Mouse (Mus musculus): Measurements from ENCODE around the gene Adh4. TPM values are rescaled to one million over a fixed set of nuclear protein-coding genes. Genes with fewer than 3 reads are reported as not detected.
"Not testable (repeated sequence)": the region's sequence is repeated elsewhere in the genome, so short reads cannot be mapped to it uniquely, and the experiment has no call there.

Adh4 gene
- polyA plus RNA-seq (2015; fragmentation: Nextera tagmentation; extraction: Ambion mirVana): 0.06 and 0.09 TPM in 2 replicates

GRCm38 (mm10) chr3:138415121-138415690 lies at the start of gene Adh4:
Gene Adh4, plus strand, starts transcription at chr3:138415466.
- no peak within 1 kb of the TSS for H3K9ac ChIP-seq (ENCODE audit: low read depth, low read length)
- no peak for ATAC-seq (ENCODE audit: low read depth)

DNA sequence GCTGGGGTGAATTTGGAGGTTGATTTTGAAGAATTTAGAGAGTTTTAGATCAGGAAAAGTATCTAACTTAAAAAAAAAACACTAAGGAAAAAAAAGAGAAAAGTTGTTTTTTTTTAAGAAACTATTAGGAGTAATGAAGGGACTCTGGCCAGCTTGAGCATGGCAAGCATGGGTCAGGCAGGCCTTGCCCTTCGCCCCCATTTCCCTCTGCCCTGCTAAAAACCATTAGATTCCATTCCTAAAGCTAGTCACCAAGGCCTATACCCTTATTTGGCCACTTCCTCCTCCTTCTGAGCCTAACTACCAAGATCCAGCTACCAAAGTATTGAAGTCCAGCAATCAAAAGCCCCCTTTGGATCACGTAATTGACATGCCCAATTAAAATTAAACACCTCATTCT lies 49.1 kb upstream of the Adh4 start:
- no peak overlapping the region for H3K9ac ChIP-seq (ENCODE audit: low read depth, low read length)
- H3K4me1 ChIP-seq (ENCODE audit: control insufficient read depth, low read depth, low read length): no peaks in the 10 kb centered on the region
- H3K27me3 ChIP-seq (ENCODE audit: control insufficient read depth, insufficient read depth, low read depth, low read length): no peaks in the 10 kb centered on the region
- 54% methylated on average over 2 of the region's 2 CpGs for WGBS (ENCODE audit: insufficient replicate concordance)
- H3K27ac ChIP-seq (ENCODE audit: low read length): no peak overlapping the region
- no peaks in the 10 kb centered on the region for H3K36me3 ChIP-seq (ENCODE audit: control insufficient read depth, insufficient read depth)
- no peaks in the 10 kb centered on the region for H3K9me3 ChIP-seq (replicated peaks; ENCODE audit: control insufficient read depth, low read length)
- H3K4me2 ChIP-seq (ENCODE audit: low read depth, low read length): no peak overlapping the region
- no peak overlapping the region for H3K4me3 ChIP-seq (ENCODE audit: low read depth, low read length)
- ATAC-seq (ENCODE audit: low read depth): no peak

More at GRCm38 (mm10) chr3:138415121-138415690, at the start of gene Adh4:
- no peaks in the 10 kb centered on the region for H3K27me3 ChIP-seq (ENCODE audit: control insufficient read depth, insufficient read depth, low read depth, low read length)
- H3K9me3 ChIP-seq (replicated peaks; ENCODE audit: control insufficient read depth, low read length): no peaks in the 10 kb centered on the region
- no peak within 1 kb of the TSS for H3K4me3 ChIP-seq (ENCODE audit: low read depth, low read length)
- H3K4me1 ChIP-seq (ENCODE audit: control insufficient read depth, low read depth, low read length): no peaks in the 10 kb centered on the region
- no peak within 1 kb of the TSS for H3K27ac ChIP-seq (ENCODE audit: low read length)
- no peaks in the 10 kb centered on the region for H3K36me3 ChIP-seq (ENCODE audit: control insufficient read depth, insufficient read depth)
- H3K4me2 ChIP-seq (ENCODE audit: low read depth, low read length): no peak within 1 kb of the TSS
- WGBS (ENCODE audit: insufficient replicate concordance): 60% methylated on average over 6 of the region's 6 CpGs

DNA sequence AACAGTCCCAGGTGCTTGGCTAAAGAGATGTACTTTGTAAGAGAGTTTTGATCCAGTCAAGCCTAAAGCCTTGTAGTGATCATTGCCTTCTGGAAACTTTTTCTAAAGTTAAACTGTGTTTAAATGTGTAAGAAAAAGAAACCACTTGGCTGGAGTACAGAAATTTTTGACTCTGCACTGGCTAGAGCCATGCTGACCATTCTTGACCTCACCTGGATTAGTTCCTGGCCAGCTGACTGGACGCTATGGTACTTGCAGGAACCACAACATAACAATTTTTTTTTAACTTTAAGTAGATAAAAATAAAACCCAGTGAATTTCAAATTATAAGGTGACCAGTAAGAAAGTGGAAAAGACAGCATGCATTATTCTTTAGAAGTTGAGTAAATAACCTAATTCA lies 45.7 kb upstream of the Adh4 start:
- Histone ChIP-seq H3K27ac (ENCODE audit: low read length) (no peak overlapping the region), H3K27me3 (ENCODE audit: control insufficient read depth, insufficient read depth, low read depth, low read length) (no peaks in the 10 kb centered on the region), H3K9ac (ENCODE audit: low read depth, low read length) (no peak overlapping the region), H3K36me3 (ENCODE audit: control insufficient read depth, insufficient read depth) (no peaks in the 10 kb centered on the region), H3K4me1 (ENCODE audit: control insufficient read depth, low read depth, low read length) (no peaks in the 10 kb centered on the region), H3K4me3 (ENCODE audit: low read depth, low read length) (no peak overlapping the region), H3K4me2 (ENCODE audit: low read depth, low read length) (no peak overlapping the region), H3K9me3 (replicated peaks; ENCODE audit: control insufficient read depth, low read length) (no peaks in the 10 kb centered on the region)
- no peak for ATAC-seq (ENCODE audit: low read depth)
- 57% methylated on average over 1 of the region's 1 CpGs for WGBS (ENCODE audit: insufficient replicate concordance)

- 48% methylated on average over 4 of the region's 4 CpGs for WGBS (ENCODE audit: insufficient replicate concordance)
- not testable (repeated sequence) for ATAC-seq (ENCODE audit: low read depth); H3K9ac ChIP-seq (ENCODE audit: low read depth, low read length); H3K27ac ChIP-seq (ENCODE audit: low read length); H3K9me3 ChIP-seq (replicated peaks; ENCODE audit: control insufficient read depth, low read length); H3K4me3 ChIP-seq (ENCODE audit: low read depth, low read length); H3K4me2 ChIP-seq (ENCODE audit: low read depth, low read length); H3K4me1 ChIP-seq (ENCODE audit: control insufficient read depth, low read depth, low read length); H3K36me3 ChIP-seq (ENCODE audit: control insufficient read depth, insufficient read depth); H3K27me3 ChIP-seq (ENCODE audit: control insufficient read depth, insufficient read depth, low read depth, low read length)
These were observed 45.0 kb upstream of the Adh4 start for GRCm38 (mm10) chr3:138370289-138370688.

DNA sequence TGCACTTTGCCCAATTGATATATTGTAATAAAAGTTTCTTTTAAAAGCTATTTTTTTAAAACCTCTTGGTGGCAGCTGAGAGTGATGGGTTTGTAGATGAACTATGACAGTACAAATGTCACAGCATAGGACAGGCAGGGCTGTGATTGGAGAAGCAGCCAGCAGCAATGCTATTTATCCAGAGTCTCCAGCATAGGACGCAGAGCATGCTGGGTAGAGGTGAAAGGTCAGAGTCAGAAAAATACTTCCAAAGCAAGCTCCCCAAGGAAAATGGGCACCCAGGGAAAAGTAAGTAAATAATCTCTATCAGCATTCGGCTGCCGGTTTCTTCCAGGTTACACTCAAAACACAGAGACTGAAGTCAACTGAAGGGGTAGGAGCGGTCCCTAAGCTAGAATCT lies 41.3 kb upstream of the Adh4 start:
- Histone ChIP-seq H3K4me2 (ENCODE audit: low read depth, low read length) (no peak overlapping the region), H3K27me3 (ENCODE audit: control insufficient read depth, insufficient read depth, low read depth, low read length) (no peaks in the 10 kb centered on the region), H3K9me3 (replicated peaks; ENCODE audit: control insufficient read depth, low read length) (no peaks in the 10 kb centered on the region), H3K27ac (ENCODE audit: low read length) (no peak overlapping the region), H3K4me3 (ENCODE audit: low read depth, low read length) (no peak overlapping the region), H3K9ac (ENCODE audit: low read depth, low read length) (no peak overlapping the region), H3K4me1 (ENCODE audit: control insufficient read depth, low read depth, low read length) (no peaks in the 10 kb centered on the region), H3K36me3 (ENCODE audit: control insufficient read depth, insufficient read depth) (no peaks in the 10 kb centered on the region)
- 59% methylated on average over 4 of the region's 4 CpGs for WGBS (ENCODE audit: insufficient replicate concordance)
- no peak for ATAC-seq (ENCODE audit: low read depth)

GRCm38 (mm10) chr3:138375148-138375547 lies 40.1 kb upstream of the Adh4 start:
- no peaks in the 10 kb centered on the region for H3K4me1 ChIP-seq (ENCODE audit: control insufficient read depth, low read depth, low read length)
- no peaks in the 10 kb centered on the region for H3K36me3 ChIP-seq (ENCODE audit: control insufficient read depth, insufficient read depth)
- H3K27ac ChIP-seq (ENCODE audit: low read length): no peak overlapping the region
- no peak for ATAC-seq (ENCODE audit: low read depth)
- H3K27me3 ChIP-seq (ENCODE audit: control insufficient read depth, insufficient read depth, low read depth, low read length): no peaks in the 10 kb centered on the region
- no peak overlapping the region for H3K4me3 ChIP-seq (ENCODE audit: low read depth, low read length)
- H3K4me2 ChIP-seq (ENCODE audit: low read depth, low read length): no peak overlapping the region
- WGBS (ENCODE audit: insufficient replicate concordance): 41% methylated on average over 2 of the region's 2 CpGs
- no peak overlapping the region for H3K9ac ChIP-seq (ENCODE audit: low read depth, low read length)
- no peaks in the 10 kb centered on the region for H3K9me3 ChIP-seq (replicated peaks; ENCODE audit: control insufficient read depth, low read length)

GRCm38 (mm10) chr3:138381133-138381532 lies 34.1 kb upstream of the Adh4 start:
- H3K4me2 ChIP-seq (ENCODE audit: low read depth, low read length): no peak overlapping the region
- no peak overlapping the region for H3K9ac ChIP-seq (ENCODE audit: low read depth, low read length)
- H3K27ac ChIP-seq (ENCODE audit: low read length): no peak overlapping the region
- H3K4me1 ChIP-seq (ENCODE audit: control insufficient read depth, low read depth, low read length): no peaks in the 10 kb centered on the region
- no peaks in the 10 kb centered on the region for H3K9me3 ChIP-seq (replicated peaks; ENCODE audit: control insufficient read depth, low read length)
- no peak overlapping the region for H3K4me3 ChIP-seq (ENCODE audit: low read depth, low read length)
- ATAC-seq (ENCODE audit: low read depth): no peak
- 48% methylated on average over 3 of the region's 3 CpGs for WGBS (ENCODE audit: insufficient replicate concordance)
- H3K27me3 ChIP-seq (ENCODE audit: control insufficient read depth, insufficient read depth, low read depth, low read length): no peaks in the 10 kb centered on the region
- H3K36me3 ChIP-seq (ENCODE audit: control insufficient read depth, insufficient read depth): no peaks in the 10 kb centered on the region

- no peak overlapping the region for H3K4me3 ChIP-seq (ENCODE audit: low read depth, low read length)
- ATAC-seq (ENCODE audit: low read depth): no peak
- no peak overlapping the region for H3K4me2 ChIP-seq (ENCODE audit: low read depth, low read length)
- no peak overlapping the region for H3K9ac ChIP-seq (ENCODE audit: low read depth, low read length)
- no peaks in the 10 kb centered on the region for H3K27me3 ChIP-seq (ENCODE audit: control insufficient read depth, insufficient read depth, low read depth, low read length)
- H3K9me3 ChIP-seq (replicated peaks; ENCODE audit: control insufficient read depth, low read length): no peaks in the 10 kb centered on the region
- no peaks in the 10 kb centered on the region for H3K36me3 ChIP-seq (ENCODE audit: control insufficient read depth, insufficient read depth)
- H3K27ac ChIP-seq (ENCODE audit: low read length): no peak overlapping the region
- no peaks in the 10 kb centered on the region for H3K4me1 ChIP-seq (ENCODE audit: control insufficient read depth, low read depth, low read length)
- WGBS (ENCODE audit: insufficient replicate concordance): 67% methylated on average over 6 of the region's 6 CpGs
These were observed 28.1 kb upstream of the Adh4 start for GRCm38 (mm10) chr3:138387155-138387554.

DNA sequence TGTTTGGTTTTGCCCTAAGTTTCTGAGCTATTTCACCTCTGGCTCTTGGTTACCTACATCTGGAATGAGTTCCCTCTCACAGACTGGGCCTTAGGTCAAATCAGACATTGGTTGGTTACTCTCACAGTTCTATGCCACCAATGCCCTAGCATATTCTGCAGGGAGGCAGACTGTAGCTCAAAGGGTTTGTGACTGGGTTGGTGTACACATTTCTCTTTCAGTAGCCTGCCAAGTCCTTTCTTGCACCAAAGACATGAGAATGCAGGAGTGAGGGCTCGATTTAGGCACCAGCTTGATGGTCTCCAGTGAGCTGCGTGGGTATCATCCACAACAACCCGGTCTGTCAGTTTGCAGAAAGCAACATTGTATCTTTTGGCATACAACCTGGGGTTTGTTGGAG lies 10.4 kb upstream of the Adh4 start:
- H3K36me3 ChIP-seq (ENCODE audit: control insufficient read depth, insufficient read depth): no peaks in the 10 kb centered on the region

More for the DNA sequence above, 10.4 kb upstream of the Adh4 start:
- Histone ChIP-seq H3K4me3 (ENCODE audit: low read depth, low read length) (no peak overlapping the region), H3K4me1 (ENCODE audit: control insufficient read depth, low read depth, low read length) (no peaks in the 10 kb centered on the region), H3K27me3 (ENCODE audit: control insufficient read depth, insufficient read depth, low read depth, low read length) (no peaks in the 10 kb centered on the region), H3K4me2 (ENCODE audit: low read depth, low read length) (no peak overlapping the region), H3K27ac (ENCODE audit: low read length) (no peak overlapping the region), H3K9ac (ENCODE audit: low read depth, low read length) (no peak overlapping the region), H3K9me3 (replicated peaks; ENCODE audit: control insufficient read depth, low read length) (no peaks in the 10 kb centered on the region)
- WGBS (ENCODE audit: insufficient replicate concordance): 48% methylated on average over 3 of the region's 3 CpGs
- ATAC-seq (ENCODE audit: low read depth): no peak

Data from liver, embryonic 16.5 days (tissue).